In the genomic region with DNA sequence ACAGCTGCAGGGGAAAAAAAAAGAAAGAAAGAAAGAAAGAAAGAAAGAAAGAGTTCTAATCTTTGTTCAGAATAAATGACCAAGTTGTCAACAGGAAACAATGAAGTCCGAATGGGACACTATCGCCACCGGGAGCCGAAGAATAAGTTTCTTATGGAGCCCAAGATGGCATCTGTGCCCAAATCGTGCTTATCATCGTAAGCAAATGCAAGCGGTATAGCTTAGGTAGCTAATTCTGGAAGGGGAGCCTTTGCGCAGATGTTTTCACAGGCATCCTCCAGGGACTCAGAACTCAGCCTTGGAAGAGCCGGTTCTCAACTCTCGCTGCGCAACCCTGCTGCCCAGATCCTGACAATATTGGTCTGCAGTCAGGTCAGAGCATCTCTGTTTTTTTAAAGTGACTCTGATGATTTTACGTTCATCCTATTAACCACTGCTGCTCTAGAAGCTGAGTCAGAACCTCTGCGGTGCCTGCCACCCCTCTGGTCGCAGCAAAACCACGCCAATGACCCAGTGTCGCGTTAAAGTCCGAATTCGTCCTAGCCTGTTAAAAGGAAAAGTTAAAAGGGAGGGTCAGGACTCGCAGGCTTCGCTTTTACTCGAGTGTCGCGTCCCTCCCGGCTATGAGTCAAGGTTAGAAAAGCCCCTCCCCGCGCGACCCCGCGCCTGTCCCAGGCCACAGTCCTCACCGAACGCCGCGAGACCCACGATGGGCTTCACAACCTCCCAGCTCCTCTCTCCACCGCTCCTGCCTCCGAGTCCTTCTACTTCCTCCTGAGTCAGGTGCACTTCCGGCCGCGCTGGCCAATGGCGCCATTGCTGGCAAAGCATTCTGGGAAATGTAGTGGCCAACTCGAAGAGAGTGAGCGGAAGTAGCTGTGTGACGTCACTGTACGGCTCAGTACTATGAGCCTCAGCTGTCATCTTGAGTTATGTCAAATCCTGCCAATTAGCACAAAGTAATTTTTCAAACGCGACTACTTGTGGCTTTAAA, we compare ENCODE assay signal across 8 mouse cellular contexts. TPM values are rescaled to one million over a fixed set of nuclear protein-coding genes. Genes with fewer than 3 reads are reported as not detected.
DNase-seq lines count a peak whose midpoint lies in the region; ATAC-seq lines count a peak whose summit lies in the region.

A gene (minus strand): TSS at position 776 of the 994 bp plus-strand sequence.

- H3K9ac ChIP-seq in heart, embryonic 14.5 days (ENCODE audit: low read length), result peak within 1 kb of the TSS; percentile 79
- peak within 1 kb of the TSS; percentile 85 for H3K9ac ChIP-seq in liver, embryonic 13.5 days
- H3K9ac ChIP-seq in stomach, embryonic 16.5 days (ENCODE audit: low read length), result peak within 1 kb of the TSS; percentile 82

- H3K4me2 ChIP-seq in heart, embryonic 14.5 days (ENCODE audit: low read length), result peak within 1 kb of the TSS; percentile 81
- peak within 1 kb of the TSS; percentile 88 for H3K4me2 ChIP-seq in liver, embryonic 13.5 days
- peak within 1 kb of the TSS; percentile 81 for H3K4me2 ChIP-seq in stomach, embryonic 16.5 days (ENCODE audit: low read depth, low read length)

- peak within 1 kb of the TSS; percentile 41 to 50 for H3K27ac ChIP-seq in heart, embryonic 14.5 days (replicated peaks in 1 of 2; ENCODE audit: control insufficient read depth in 1 of 2, insufficient read depth in 1 of 2, low read depth in 2 of 2, low read length in 2 of 2)
- peak within 1 kb of the TSS; percentile 72 for H3K27ac ChIP-seq in liver, embryonic 13.5 days
- H3K27ac ChIP-seq in stomach, embryonic 16.5 days (ENCODE audit: low read length), result peak within 1 kb of the TSS; percentile 36; the same call in 1 of the 2 replicates

- H3K4me1 ChIP-seq in heart, embryonic 14.5 days (ENCODE audit: control insufficient read depth in 2 of 2, insufficient read depth in 2 of 2, low read length in 2 of 2), result peaks cover 0 to 8% of the 10 kb centered on the region in 2 experiments; a peak in 2 of 4 replicates
- H3K4me1 ChIP-seq in liver, embryonic 13.5 days (replicated peaks), result peaks cover 10% of the 10 kb centered on the region
- H3K4me1 ChIP-seq in stomach, embryonic 16.5 days (ENCODE audit: control insufficient read depth, insufficient read depth, low read length), result 0 out of 2 replicates have a peak, but pooled peaks cover 4% of the 10 kb centered on the region

- peak; percentile 90 for DNase-seq in c-Kit-negative CD71-positive TER-119-positive erythroid progenitor cells, embryonic 14.5 days (ENCODE audit: low read depth, low spot score)
- DNase-seq in fibroblast of lung, adult 2 months (ENCODE audit: low read depth), result peak; percentile 94
- peak; percentile 99 for DNase-seq in kidney, postnatal 14 days
- peak; percentile 93 for DNase-seq in liver, embryonic 13.5 days
- peak; percentile 96 for DNase-seq in neural tube, embryonic 10.5 days (ENCODE audit: extremely low spot score, low spot score)

- 3% methylated on average over 47 of the region's 47 CpGs for WGBS in heart, embryonic 14.5 days
- 1% methylated on average over 47 of the region's 47 CpGs for WGBS in liver, embryonic 13.5 days (ENCODE audit: insufficient replicate concordance)
- 3% methylated on average over 47 of the region's 47 CpGs for WGBS in stomach, embryonic 16.5 days

- H3K9me3 ChIP-seq in heart, embryonic 14.5 days (ENCODE audit: control insufficient read depth, low read length), result no peaks in the 10 kb centered on the region
- no peaks in the 10 kb centered on the region for H3K9me3 ChIP-seq in liver, embryonic 13.5 days (replicated peaks)
- H3K9me3 ChIP-seq in stomach, embryonic 16.5 days (replicated peaks; ENCODE audit: control insufficient read depth, low read length), result no peaks in the 10 kb centered on the region

- H3K27me3 ChIP-seq in heart, embryonic 14.5 days (ENCODE audit: control insufficient read depth, insufficient read depth, low read length), result no peaks in the 10 kb centered on the region
- no peaks in the 10 kb centered on the region for H3K27me3 ChIP-seq in liver, embryonic 13.5 days
- no peaks in the 10 kb centered on the region for H3K27me3 ChIP-seq in stomach, embryonic 16.5 days (ENCODE audit: control insufficient read depth, insufficient read depth, low read length)

- peaks cover 28% of the 10 kb centered on the region for H3K36me3 ChIP-seq in heart, embryonic 14.5 days (ENCODE audit: control insufficient read depth, insufficient read depth, low read length)
- peaks cover 25% of the 10 kb centered on the region for H3K36me3 ChIP-seq in liver, embryonic 13.5 days
- H3K36me3 ChIP-seq in stomach, embryonic 16.5 days (ENCODE audit: control insufficient read depth, insufficient read depth, low read length), result no peaks in the 10 kb centered on the region

- peak within 1 kb of the TSS; percentile 68 to 69 for H3K4me3 ChIP-seq in heart, embryonic 14.5 days (ENCODE audit: control insufficient read depth in 1 of 2, insufficient read depth in 1 of 2, low read depth in 1 of 2, low read length in 2 of 2)
- peak within 1 kb of the TSS; percentile 80 for H3K4me3 ChIP-seq in liver, embryonic 13.5 days (replicated peaks)
- peak within 1 kb of the TSS; percentile 80 for H3K4me3 ChIP-seq in stomach, embryonic 16.5 days (replicated peaks; ENCODE audit: low read length)

- ATAC-seq in CD4-positive, CD25-positive, alpha-beta regulatory T cell, adult 4 months, result peak; percentile 100
- peak; percentile 97 for ATAC-seq in heart, embryonic 14.5 days (ENCODE audit: insufficient number of reproducible peaks, insufficient read depth, low FRiP score, low read depth)
- peak; percentile 99 for ATAC-seq in liver, embryonic 13.5 days (ENCODE audit: low read depth)
- ATAC-seq in stomach, embryonic 16.5 days (ENCODE audit: insufficient read depth, low FRiP score), result peak; percentile 99

RNA-seq across cellular contexts. Expression of the gene that starts here (rescaled TPM):
- polyA plus RNA-seq in CD4-positive, CD25-positive, alpha-beta regulatory T cell, adult 4 months (2017; shearing (Covaris generic)), result 100 to 1,000 TPM in 1 of 2 experiments, 10 to 100 TPM in 1; 99.4 to 106 TPM
- polyA plus RNA-seq in heart, embryonic 14.5 days (2014; fragmentation: Nextera tagmentation; extraction: Ambion mirVana), result 57.8 and 62.3 TPM in 2 replicates
- 47.7 and 55.2 TPM in 2 replicates for polyA plus RNA-seq in liver, embryonic 13.5 days (2015; fragmentation: Nextera tagmentation; extraction: Ambion mirVana)
- 58.8 and 60.7 TPM in 2 replicates for polyA plus RNA-seq in stomach, embryonic 16.5 days (2015; fragmentation: Nextera tagmentation; extraction: Ambion mirVana)

Comparison
In these comparisons a context has a peak if more than half of its experiments do, and no peak if none do; other contexts are left out.
1. Peak in every context shown above with its lines: DNase-seq, ATAC-seq, H3K4me3 ChIP-seq and H3K27ac ChIP-seq.